Mouse (Mus musculus) limb, embryonic 14.5 days (tissue): ENCODE results near the gene Meiob. TPM values are rescaled to one million over a fixed set of nuclear protein-coding genes. Genes with fewer than 3 reads are reported as not detected.

ENCODE experiments used
- ATAC-seq: fragments of 200-750 bp; cut with Nextera tagmentation; 2 replicates; pipeline ENCODE4 v1.8.0; 2017; ENCODE audit warnings: low read depth, moderate number of reproducible peaks, moderate TSS enrichment; ENCODE audit not compliant: low FRiP score
- DNase-seq: peaks from one replicate; pipeline ENCODE4 v3.0.0-alpha.2; 2015; ENCODE audit warnings: low spot score
- H3K27ac ChIP-seq: fragments of 300-500 bp; sonication (generic); replicated peaks from 2 replicates; pipeline ENCODE4 v1.5.1; 2014; ENCODE audit warnings: low read depth, mild to moderate bottlenecking, low read length, moderate library complexity, mixed read lengths
- H3K27me3 ChIP-seq: fragments of 300-500 bp; sonication (generic); 2 replicates; pipeline ENCODE4 v1.6.1; 2014; ENCODE audit warnings: low read length, mixed read lengths; ENCODE audit not compliant: control insufficient read depth, insufficient read depth
- H3K36me3 ChIP-seq: fragments of 300-500 bp; sonication (generic); 2 replicates; pipeline ENCODE4 v1.6.1; 2014; ENCODE audit warnings: mild to moderate bottlenecking, low read length, moderate library complexity, mixed read lengths; ENCODE audit not compliant: control insufficient read depth, insufficient read depth
- H3K4me1 ChIP-seq: fragments of 300-500 bp; sonication (generic); 2 replicates; pipeline ENCODE4 v1.6.1; 2014; ENCODE audit warnings: antibody characterized with exemption, low read length, mixed read lengths; ENCODE audit not compliant: control insufficient read depth, insufficient read depth
- H3K4me2 ChIP-seq: fragments of 300-500 bp; sonication (generic); replicated peaks from 2 replicates; pipeline ENCODE4 v1.6.1; 2014; ENCODE audit warnings: low read depth, mild to moderate bottlenecking, low read length, moderate library complexity; ENCODE audit not compliant: severe bottlenecking
- H3K4me3 ChIP-seq: fragments of 300-500 bp; sonication (generic); replicated peaks from 2 replicates; pipeline ENCODE4 v1.5.1; 2014; ENCODE audit warnings: low read length
- H3K9ac ChIP-seq: fragments of 300-500 bp; sonication (generic); 2 replicates; pipeline ENCODE4 v1.6.1; 2014; ENCODE audit warnings: mild to moderate bottlenecking, low read depth, low read length, moderate library complexity; ENCODE audit not compliant: severe bottlenecking
- H3K9me3 ChIP-seq: fragments of 300-500 bp; sonication (generic); 2 replicates; pipeline ENCODE4 v1.6.1; 2016; ENCODE audit warnings: low read length; ENCODE audit not compliant: control insufficient read depth
- POLR2A ChIP-seq: fragments of 200-500 bp; IDR thresholded peaks from 2 replicates; pipeline ENCODE4 v1.8.0; 2012; ENCODE audit warnings: inconsistent platforms, mild to moderate bottlenecking, moderate library complexity, borderline replicate concordance; ENCODE audit not compliant: insufficient read depth, insufficient read length; ENCODE audit errors: extremely low read depth
- WGBS: fragments of 180-500 bp; shearing (Covaris S2); extraction: QIAGEN DNeasy Blood & Tissue Kit; methylation state at CpG from one replicate; pipeline ENCODE4 v1.1.7; 2014; 5-methylcytosine and 5-hydroxymethylcytosine counted together
- polyA plus RNA-seq, 2 experiments: library from polyadenylated mRNA; depleted of rRNA in 1 of 2; stranded (reverse) in 1 of 2; unstranded in 1 of 2; fragments of >200 nt; fragmentation: Nextera tagmentation in 1 of 2; extraction: Ambion mirVana in 1 of 2; gene quantifications; 2 replicates each; pipeline versions ENCODE4 v1.2.1 to v1.2.3; 2012 to 2014

Meiob gene
- polyA plus RNA-seq, 2 experiments = not detected

- H3K36me3 ChIP-seq = no peaks in the 10 kb centered on the region
- no peaks in the 10 kb centered on the region for H3K9me3 ChIP-seq
- H3K4me1 ChIP-seq = no peaks in the 10 kb centered on the region
- no peak overlapping the region for H3K4me2 ChIP-seq
- no peak overlapping the region for H3K9ac ChIP-seq
- H3K4me3 ChIP-seq = no peak overlapping the region
- DNase-seq = no peak
- no peaks in the 10 kb centered on the region for H3K27me3 ChIP-seq
- ATAC-seq = no peak
- 60% methylated on average over 2 of the region's 2 CpGs for WGBS
- no peak for TF ChIP-seq POLR2A
- H3K27ac ChIP-seq = no peak overlapping the region
These were observed 15.4 kb downstream of the Meiob start for GRCm38 (mm10) chr17:24819469-24819868.

GRCm38 (mm10) chr17:24821351-24822280 is 17.5 kb downstream of the Meiob start:
- ATAC-seq = no peak

DNA sequence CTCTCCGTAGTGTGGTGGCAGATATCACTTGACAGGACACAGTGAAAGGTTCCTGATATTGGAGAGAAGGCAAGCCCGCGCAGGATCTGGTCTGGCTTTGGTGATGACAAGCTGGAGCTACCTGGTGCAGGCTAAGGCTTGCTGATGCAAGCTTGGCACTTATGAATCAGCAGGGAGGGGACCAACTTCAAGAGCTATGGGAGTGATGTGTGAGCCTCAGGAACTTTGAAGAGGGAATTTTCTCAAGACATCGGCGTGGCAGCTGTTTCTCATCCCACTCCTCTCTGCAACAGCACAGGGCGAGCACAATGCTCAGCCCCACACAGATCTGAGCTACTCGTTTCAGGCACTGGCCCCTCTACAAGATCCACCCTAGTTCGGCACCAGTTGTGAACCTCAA is 35.8 kb downstream of the Meiob start, which contains the start of gene Hagh:
Gene Hagh, plus strand, starts transcription at position 302 of the 400 bp plus-strand sequence.
- Histone ChIP-seq H3K27me3 (no peaks in the 10 kb centered on the region), H3K4me2 (no peak within 1 kb of the TSS), H3K4me3 (no peak within 1 kb of the TSS), H3K36me3 (no peaks in the 10 kb centered on the region), H3K27ac (no peak within 1 kb of the TSS), H3K9me3 (no peaks in the 10 kb centered on the region), H3K4me1 (no peaks in the 10 kb centered on the region), H3K9ac (no peak within 1 kb of the TSS)
- DNase-seq (no peak), ATAC-seq (no peak)
- WGBS = 58% methylated on average over 8 of the region's 8 CpGs
- TF ChIP-seq POLR2A = no peak

More at GRCm38 (mm10) chr17:24821351-24822280, 17.5 kb downstream of the Meiob start:
- no peaks in the 10 kb centered on the region for H3K4me1 ChIP-seq
- no peaks in the 10 kb centered on the region for H3K27me3 ChIP-seq
- H3K36me3 ChIP-seq = no peaks in the 10 kb centered on the region
- no peak overlapping the region for H3K27ac ChIP-seq
- H3K9me3 ChIP-seq = no peaks in the 10 kb centered on the region
- no peak overlapping the region for H3K9ac ChIP-seq
- TF ChIP-seq POLR2A = no peak
- H3K4me3 ChIP-seq = no peak overlapping the region
- H3K4me2 ChIP-seq = no peak overlapping the region
- 53% methylated on average over 3 of the region's 3 CpGs for WGBS
- DNase-seq = no peak

- no peak for ATAC-seq
- no peak overlapping the region for H3K27ac ChIP-seq
- WGBS = 58% methylated on average over 5 of the region's 5 CpGs
These were observed 36.3 kb downstream of the Meiob start for GRCm38 (mm10) chr17:24840341-24840740.

GRCm38 (mm10) chr17:24841133-24841532 is 37.0 kb downstream of the Meiob start:
- no peaks in the 10 kb centered on the region for H3K27me3 ChIP-seq
- no peak overlapping the region for H3K4me2 ChIP-seq
- no peak overlapping the region for H3K4me3 ChIP-seq
- H3K27ac ChIP-seq = no peak overlapping the region
- ATAC-seq (no peak), DNase-seq (no peak)
- WGBS = 50% methylated on average over 4 of the region's 4 CpGs
- no peaks in the 10 kb centered on the region for H3K9me3 ChIP-seq
- no peaks in the 10 kb centered on the region for H3K36me3 ChIP-seq
- no peak for TF ChIP-seq POLR2A
- no peaks in the 10 kb centered on the region for H3K4me1 ChIP-seq
- no peak overlapping the region for H3K9ac ChIP-seq

More at GRCm38 (mm10) chr17:24840341-24840740, 36.3 kb downstream of the Meiob start:
- Histone ChIP-seq H3K9me3 (no peaks in the 10 kb centered on the region), H3K4me1 (no peaks in the 10 kb centered on the region), H3K27me3 (no peaks in the 10 kb centered on the region), H3K9ac (no peak overlapping the region), H3K4me2 (no peak overlapping the region), H3K36me3 (no peaks in the 10 kb centered on the region), H3K4me3 (no peak overlapping the region)
- TF ChIP-seq POLR2A = no peak
- DNase-seq = no peak
